Mouse (Mus musculus): Measurements from ENCODE around the gene Myocd. TPM values are rescaled to one million over a fixed set of nuclear protein-coding genes. Genes with fewer than 3 reads are reported as not detected.

The Myocd gene
- polyA plus RNA-seq, 1 experiment from 2014 or later = 0.31 TPM

GRCm38 (mm10) chr11:65205306-65205705 is 64.5 kb downstream of the Myocd start:
- Histone ChIP-seq H3K36me3 (replicated peaks) (no peaks in the 10 kb centered on the region), H3K9ac (no peak overlapping the region), H3K27me3 (replicated peaks) (no peaks in the 10 kb centered on the region), H3K27ac (no peak overlapping the region), H3K4me3 (no peak overlapping the region), H3K9me3 (no peaks in the 10 kb centered on the region), H3K4me1 (no peaks in the 10 kb centered on the region), H3K4me2 (no peak overlapping the region)
- 78% methylated on average over 5 of the region's 5 CpGs for WGBS
- no peak for ATAC-seq (replicated peaks)

DNA sequence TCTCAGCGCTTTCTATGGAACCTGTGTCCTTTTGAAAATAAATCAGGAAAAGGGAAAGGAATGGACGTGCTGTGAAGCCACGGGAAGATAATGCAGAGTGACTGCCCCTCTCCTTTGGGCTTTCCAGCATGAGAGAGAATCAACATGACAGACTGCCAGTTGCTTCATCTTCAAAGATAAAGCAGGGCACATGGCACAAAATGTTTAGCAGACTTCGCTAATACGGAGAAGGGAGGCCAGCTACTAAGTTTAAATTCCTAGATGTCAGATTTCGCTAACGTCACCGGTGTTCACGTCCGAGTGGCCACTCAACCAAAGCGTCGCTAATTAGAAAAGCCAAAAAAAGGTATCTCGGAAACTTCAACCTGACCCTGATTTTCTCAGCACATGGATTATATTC is 65.1 kb downstream of the Myocd start:
- Histone ChIP-seq H3K9ac (no peak overlapping the region), H3K27me3 (replicated peaks) (no peaks in the 10 kb centered on the region), H3K4me3 (no peak overlapping the region), H3K9me3 (no peaks in the 10 kb centered on the region), H3K4me2 (no peak overlapping the region), H3K27ac (no peak overlapping the region), H3K4me1 (no peaks in the 10 kb centered on the region), H3K36me3 (replicated peaks) (no peaks in the 10 kb centered on the region)
- ATAC-seq (replicated peaks) = no peak
- WGBS = 54% methylated on average over 13 of the region's 13 CpGs

DNA sequence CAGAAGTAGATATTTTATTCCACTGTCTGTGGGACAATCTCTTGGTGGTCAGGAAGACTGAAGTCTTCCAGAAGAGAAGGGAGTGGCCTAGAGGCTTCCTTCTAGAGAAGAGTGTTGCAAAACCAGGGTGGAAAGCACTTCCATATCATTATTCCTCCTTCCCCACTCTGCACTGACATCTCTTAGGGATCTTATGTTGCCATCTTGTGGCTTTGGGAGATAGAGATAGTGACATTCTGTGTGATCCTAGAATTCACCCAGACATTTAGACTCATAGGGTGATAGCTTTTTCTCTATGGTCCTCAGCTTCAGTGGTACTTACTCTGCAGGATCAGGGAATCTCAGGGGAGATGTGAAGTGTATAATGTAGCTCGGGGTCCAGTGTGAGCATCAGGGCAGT is 66.8 kb downstream of the Myocd start:
- H3K4me3 ChIP-seq = no peak overlapping the region
- no peaks in the 10 kb centered on the region for H3K36me3 ChIP-seq (replicated peaks)
- WGBS = 83% methylated on average over 1 of the region's 1 CpGs
- no peaks in the 10 kb centered on the region for H3K4me1 ChIP-seq
- no peak overlapping the region for H3K9ac ChIP-seq
- H3K27me3 ChIP-seq (replicated peaks) = no peaks in the 10 kb centered on the region
- H3K9me3 ChIP-seq = no peaks in the 10 kb centered on the region
- ATAC-seq (replicated peaks) = no peak
- H3K27ac ChIP-seq = no peak overlapping the region
- H3K4me2 ChIP-seq = no peak overlapping the region

DNA sequence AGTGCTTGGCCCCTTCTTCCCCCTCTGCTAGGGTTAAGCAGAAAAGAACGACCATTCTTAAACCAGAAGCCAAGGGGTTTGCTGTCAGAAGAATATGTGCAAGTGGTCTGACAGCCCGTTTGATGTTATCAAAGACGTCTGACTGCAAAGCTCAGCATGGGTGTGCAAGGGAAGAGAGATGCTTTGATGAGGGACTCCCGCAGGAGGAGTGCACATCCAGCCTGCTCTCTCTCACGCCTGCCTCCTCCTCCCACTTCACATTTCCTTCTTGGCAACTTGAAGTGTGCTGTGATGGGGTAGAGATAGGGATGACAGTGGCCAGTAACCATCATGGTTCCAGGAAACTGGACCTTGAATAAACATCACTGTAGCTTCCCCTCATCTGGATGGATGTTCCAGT is 67.6 kb downstream of the Myocd start:
- Histone ChIP-seq H3K27ac (no peak overlapping the region), H3K9me3 (no peaks in the 10 kb centered on the region), H3K4me3 (no peak overlapping the region), H3K4me1 (no peaks in the 10 kb centered on the region), H3K27me3 (replicated peaks) (no peaks in the 10 kb centered on the region), H3K36me3 (replicated peaks) (no peaks in the 10 kb centered on the region), H3K9ac (no peak overlapping the region), H3K4me2 (no peak overlapping the region)
- 31% methylated on average over 5 of the region's 5 CpGs for WGBS
- no peak for ATAC-seq (replicated peaks)

DNA sequence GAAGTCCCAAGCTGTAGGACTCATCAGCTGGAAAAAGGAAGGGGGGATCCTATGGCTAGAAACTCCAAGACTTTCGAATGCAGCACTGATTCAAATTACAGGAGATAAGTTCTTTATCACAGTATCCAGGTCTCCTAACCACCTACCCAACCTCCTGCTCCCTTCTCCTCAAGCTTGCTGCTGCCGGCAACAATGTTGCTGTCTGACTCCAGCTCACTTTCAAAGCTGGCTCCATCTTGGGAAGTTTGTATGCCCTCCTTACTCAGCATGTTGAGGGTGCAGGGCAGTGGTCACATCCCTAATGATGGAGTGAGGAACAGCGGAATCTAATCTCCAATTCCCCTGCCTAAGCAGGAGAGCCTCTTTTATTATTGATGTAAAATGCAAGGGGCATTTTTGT is 71.8 kb downstream of the Myocd start:
- Histone ChIP-seq H3K27me3 (replicated peaks) (no peaks in the 10 kb centered on the region), H3K4me3 (no peak overlapping the region), H3K9me3 (no peaks in the 10 kb centered on the region), H3K4me2 (no peak overlapping the region), H3K9ac (no peak overlapping the region), H3K4me1 (no peaks in the 10 kb centered on the region), H3K36me3 (replicated peaks) (no peaks in the 10 kb centered on the region), H3K27ac (no peak overlapping the region)
- WGBS = 87% methylated on average over 3 of the region's 3 CpGs
- no peak for ATAC-seq (replicated peaks)

DNA sequence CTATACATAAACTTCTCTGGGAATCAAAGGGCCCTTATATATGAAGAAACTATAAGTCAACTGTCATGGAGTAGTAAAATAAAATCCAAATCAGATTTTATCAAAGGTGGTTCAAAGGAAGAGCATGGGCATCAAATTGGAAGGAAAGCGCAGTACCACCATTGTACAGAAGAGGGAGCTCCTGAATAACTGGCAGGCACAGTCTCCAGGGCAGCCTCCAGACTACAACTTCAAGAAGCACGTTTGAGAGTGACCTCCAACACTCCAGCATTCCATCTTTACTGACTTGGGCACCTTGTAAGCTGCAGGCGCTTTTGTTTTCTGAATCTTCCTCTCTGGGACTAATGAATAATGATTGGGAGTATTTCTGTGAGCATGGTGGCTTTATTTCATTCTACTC is 72.5 kb downstream of the Myocd start:
- Histone ChIP-seq H3K9me3 (no peaks in the 10 kb centered on the region), H3K36me3 (replicated peaks) (no peaks in the 10 kb centered on the region), H3K4me2 (no peak overlapping the region), H3K27ac (no peak overlapping the region), H3K4me1 (no peaks in the 10 kb centered on the region), H3K4me3 (no peak overlapping the region), H3K27me3 (replicated peaks) (no peaks in the 10 kb centered on the region), H3K9ac (no peak overlapping the region)
- 3% methylated on average over 3 of the region's 3 CpGs for WGBS
- ATAC-seq (replicated peaks) = 0 out of 2 replicates have a peak, but pooled peaks have one; percentile 56

DNA sequence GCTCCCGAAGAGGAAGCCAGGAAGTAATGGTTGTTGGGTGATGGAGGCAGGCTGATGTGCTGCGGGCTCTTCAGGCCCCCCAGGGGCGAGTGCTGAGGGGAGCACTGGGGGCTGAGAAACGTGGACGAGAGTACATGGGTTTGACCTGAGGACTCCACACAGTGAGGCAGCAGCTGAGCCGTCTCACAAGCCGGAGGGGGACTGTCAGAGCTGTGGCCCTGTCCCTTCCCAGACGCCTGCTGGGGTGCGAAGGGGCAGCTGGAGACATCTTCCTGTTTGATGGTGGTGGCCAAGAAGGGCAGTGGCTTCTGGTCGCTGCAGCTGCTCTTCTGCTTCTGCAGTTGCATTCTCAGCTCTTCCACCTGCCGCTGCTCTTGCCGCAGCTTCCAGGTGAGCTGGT is 82.8 kb downstream of the Myocd start:
- no peaks in the 10 kb centered on the region for H3K4me1 ChIP-seq
- no peaks in the 10 kb centered on the region for H3K9me3 ChIP-seq
- H3K27me3 ChIP-seq (replicated peaks) = no peaks in the 10 kb centered on the region
- no peaks in the 10 kb centered on the region for H3K36me3 ChIP-seq (replicated peaks)
- 86% methylated on average over 12 of the region's 12 CpGs for WGBS
- H3K27ac ChIP-seq = no peak overlapping the region
- H3K4me3 ChIP-seq = no peak overlapping the region
- ATAC-seq (replicated peaks) = no peak
- H3K4me2 ChIP-seq = no peak overlapping the region
- H3K9ac ChIP-seq = no peak overlapping the region

- no peak for ATAC-seq (replicated peaks)
- Histone ChIP-seq H3K27me3 (replicated peaks) (no peaks in the 10 kb centered on the region), H3K4me3 (no peak overlapping the region), H3K27ac (no peak overlapping the region), H3K4me2 (no peak overlapping the region), H3K36me3 (replicated peaks) (no peaks in the 10 kb centered on the region), H3K9ac (no peak overlapping the region), H3K9me3 (no peaks in the 10 kb centered on the region), H3K4me1 (no peaks in the 10 kb centered on the region)
- WGBS = 94% methylated on average over 1 of the region's 1 CpGs
These were observed 84.7 kb downstream of the Myocd start for GRCm38 (mm10) chr11:65185114-65185513.

GRCm38 (mm10) chr11:65170121-65170750 is 99.6 kb downstream of the Myocd start:
- no peak overlapping the region for H3K9ac ChIP-seq
- H3K9me3 ChIP-seq = no peaks in the 10 kb centered on the region
- H3K4me2 ChIP-seq = no peak overlapping the region
- WGBS = 89% methylated on average over 4 of the region's 4 CpGs
- no peak overlapping the region for H3K4me3 ChIP-seq
- no peaks in the 10 kb centered on the region for H3K4me1 ChIP-seq
- no peak for ATAC-seq (replicated peaks)
- H3K27me3 ChIP-seq (replicated peaks) = no peaks in the 10 kb centered on the region
- no peaks in the 10 kb centered on the region for H3K36me3 ChIP-seq (replicated peaks)
- no peak overlapping the region for H3K27ac ChIP-seq

GRCm38 (mm10) chr11:65162767-65163120 is 107.0 kb downstream of the Myocd start, which contains the start of gene Arhgap44:
Gene Arhgap44 (minus strand): TSS chr11:65162961.
- Histone ChIP-seq H3K9ac (peak within 1 kb of the TSS; percentile 96), H3K4me3 (peak within 1 kb of the TSS; percentile 96), H3K4me2 (peak within 1 kb of the TSS; percentile 60), H3K27me3 (replicated peaks) (no peaks in the 10 kb centered on the region), H3K27ac (peak within 1 kb of the TSS; percentile 89), H3K36me3 (replicated peaks) (no peaks in the 10 kb centered on the region), H3K4me1 (peaks cover 14% of the 10 kb centered on the region), H3K9me3 (no peaks in the 10 kb centered on the region)
- 0% methylated on average over 25 of the region's 27 CpGs for WGBS
- peak; percentile 96 for ATAC-seq (replicated peaks)

GRCm38 (mm10) chr11:65161881-65162766 is 107.7 kb downstream of the Myocd start:
- Histone ChIP-seq H3K4me2 (peak overlapping the region; percentile 60), H3K9ac (peak overlapping the region; percentile 96), H3K9me3 (no peaks in the 10 kb centered on the region), H3K4me3 (peak overlapping the region; percentile 96), H3K36me3 (replicated peaks) (no peaks in the 10 kb centered on the region), H3K27ac (peak overlapping the region; percentile 89), H3K4me1 (peaks cover 14% of the 10 kb centered on the region), H3K27me3 (replicated peaks) (no peaks in the 10 kb centered on the region)
- 1% methylated on average over 46 of the region's 49 CpGs for WGBS
- ATAC-seq (replicated peaks) = peak; percentile 90

- Histone ChIP-seq H3K4me2 (peak overlapping the region; percentile 60), H3K9ac (peak overlapping the region; percentile 96), H3K27me3 (replicated peaks) (no peaks in the 10 kb centered on the region), H3K27ac (no peak overlapping the region), H3K4me1 (peaks cover 14% of the 10 kb centered on the region), H3K4me3 (peak overlapping the region; percentile 96), H3K36me3 (replicated peaks) (no peaks in the 10 kb centered on the region), H3K9me3 (no peaks in the 10 kb centered on the region)
- no peak for ATAC-seq (replicated peaks)
- WGBS = 60% methylated on average over 7 of the region's 7 CpGs
These were observed 108.6 kb downstream of the Myocd start for GRCm38 (mm10) chr11:65160991-65161880.
